Mouse (Mus musculus) urinary bladder, adult 18-20 months (tissue): ENCODE measurements at regions not wholly inside any gene's neighbourhood (a gene's known extent, or its start where the extent isn't known, plus 50 kb on each side); places are given as distances from the start of the nearest gene placed in this dataset.

ENCODE experiments used
- DNase-seq, 2 experiments: peaks; one replicate each; pipeline ENCODE4 v3.0.0; 2022; ENCODE audit warnings: low spot score in 2 of 2, mixed read lengths in 2 of 2

DNA sequence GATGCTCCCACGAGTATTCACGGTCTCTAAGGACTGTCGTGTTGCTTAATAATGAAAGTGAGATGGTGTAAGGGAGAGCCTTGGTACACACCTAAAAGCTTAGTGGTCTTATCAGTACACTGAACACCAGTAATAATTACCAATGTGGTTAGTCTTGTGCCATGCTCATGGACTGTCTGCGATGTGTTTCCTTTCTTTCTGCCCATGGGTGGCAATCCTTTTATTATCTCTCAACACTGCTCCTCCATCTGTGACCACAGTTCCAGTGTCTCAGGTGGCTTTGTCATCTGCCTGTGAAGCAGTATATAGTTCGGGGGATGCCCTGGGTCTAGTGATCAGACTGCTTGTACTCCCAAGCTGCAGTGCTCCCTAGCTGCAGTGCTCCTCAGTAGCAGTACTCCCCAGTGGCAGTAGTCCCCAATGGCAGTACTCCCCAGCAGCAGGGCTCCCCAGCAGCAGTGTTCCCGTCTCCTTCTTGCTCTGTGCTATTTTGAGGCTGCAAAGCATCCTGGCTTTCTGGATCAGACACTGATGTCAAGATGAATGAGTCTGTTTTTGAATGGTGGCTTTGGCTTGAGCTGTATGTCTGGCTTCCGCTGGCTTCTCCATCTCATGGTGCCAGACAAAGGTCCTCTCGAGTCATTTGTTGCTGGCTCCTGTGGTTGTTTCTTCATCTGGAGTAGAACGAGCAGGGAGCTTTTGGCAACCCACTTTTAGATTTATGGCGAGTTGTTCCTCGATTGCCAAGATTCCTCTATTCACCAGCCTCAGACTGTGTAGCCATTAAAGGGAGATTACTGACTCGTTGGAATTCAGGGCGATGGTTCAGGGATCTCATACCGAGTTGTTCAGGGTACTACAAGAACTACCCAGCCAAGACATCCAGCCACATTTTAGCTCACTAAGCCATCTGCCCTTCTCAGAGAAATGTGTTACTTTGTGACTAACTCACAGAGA, 88.4 kb upstream of the Plxnc1 start:
- DNase-seq = no peak

DNA sequence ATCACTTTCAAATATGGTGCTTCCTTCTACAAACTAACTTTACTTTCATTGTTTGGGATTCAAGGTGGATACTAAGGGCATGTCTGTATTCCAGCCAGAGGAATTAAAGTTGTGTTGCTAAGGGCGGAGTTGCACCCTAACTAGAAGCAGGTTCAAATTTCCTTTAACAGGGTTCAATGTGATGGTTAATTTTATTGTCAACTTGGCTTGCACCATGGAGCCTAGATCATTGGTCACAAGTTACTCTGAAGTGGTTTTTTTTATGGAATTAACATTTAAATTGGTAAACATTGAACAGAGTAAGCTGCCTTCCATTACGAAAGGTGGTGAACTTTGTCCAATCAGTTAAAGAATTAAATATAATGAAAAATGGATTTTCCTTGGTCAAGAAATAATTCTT, 86.7 kb upstream of the Plxnc1 start:
- no peak for DNase-seq

DNA sequence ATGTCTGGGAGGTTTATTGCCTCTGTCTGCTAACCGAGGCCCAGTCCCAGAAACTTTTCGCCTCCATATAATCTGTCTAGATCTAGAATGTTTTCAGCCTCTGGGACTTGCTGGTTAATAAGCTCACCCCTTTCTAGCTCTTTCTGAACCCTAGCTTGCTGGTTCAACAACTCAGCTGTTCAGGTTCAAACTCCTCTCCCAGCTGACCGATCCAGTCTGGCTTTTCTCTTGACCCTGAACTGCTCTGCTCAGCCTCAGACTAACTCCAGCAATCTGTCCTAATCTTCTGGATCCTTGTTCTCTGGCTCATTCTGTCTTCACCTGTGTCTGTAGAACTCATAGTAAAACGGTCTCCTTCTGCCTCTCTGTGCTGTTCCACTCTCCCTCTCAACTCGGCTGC, 86.2 kb upstream of the Plxnc1 start:
- DNase-seq = no peak

GRCm38 (mm10) chr10:95029554-95029953, 84.9 kb upstream of the Plxnc1 start:
- DNase-seq = no peak

DNA sequence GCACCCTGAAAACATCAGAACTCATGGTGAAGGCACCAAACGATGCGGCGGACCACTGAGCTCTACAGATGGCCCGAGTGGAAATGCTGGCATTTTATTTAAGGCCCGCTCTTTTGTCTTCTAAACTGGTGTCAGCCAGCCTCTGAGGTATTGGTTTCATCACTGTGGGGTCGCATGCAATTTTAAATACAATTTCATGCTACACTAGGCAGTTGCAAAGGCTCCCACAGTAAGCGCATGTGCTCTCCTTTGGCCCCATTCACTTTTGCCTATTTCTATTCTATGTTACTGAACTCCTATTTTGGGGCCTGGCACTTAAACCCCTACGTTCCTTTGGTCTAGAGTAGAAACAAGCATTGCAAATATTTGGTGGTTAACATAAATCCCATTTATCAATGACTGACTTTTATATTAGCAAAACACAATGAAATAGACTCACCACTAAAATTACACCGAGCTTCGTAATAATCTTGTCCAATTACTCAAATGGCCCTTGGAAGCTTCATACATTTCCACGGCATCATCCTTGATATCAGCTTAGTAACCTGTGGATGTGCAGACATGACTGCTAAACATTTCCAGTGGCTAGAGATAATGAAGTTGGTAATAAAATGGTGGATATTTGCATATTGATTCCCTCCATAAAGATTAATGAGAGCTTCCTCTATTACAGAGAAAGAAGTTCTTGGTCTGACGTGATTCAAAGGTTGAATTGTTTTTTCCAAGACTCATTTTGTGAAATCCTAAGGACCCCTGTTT, 81.1 kb upstream of the Plxnc1 start:
- DNase-seq = no peak

GRCm38 (mm10) chr10:95021209-95021608, 76.6 kb upstream of the Plxnc1 start:
- DNase-seq = no peak

GRCm38 (mm10) chr10:95016896-95017295, 72.3 kb upstream of the Plxnc1 start:
- no peak for DNase-seq

DNA sequence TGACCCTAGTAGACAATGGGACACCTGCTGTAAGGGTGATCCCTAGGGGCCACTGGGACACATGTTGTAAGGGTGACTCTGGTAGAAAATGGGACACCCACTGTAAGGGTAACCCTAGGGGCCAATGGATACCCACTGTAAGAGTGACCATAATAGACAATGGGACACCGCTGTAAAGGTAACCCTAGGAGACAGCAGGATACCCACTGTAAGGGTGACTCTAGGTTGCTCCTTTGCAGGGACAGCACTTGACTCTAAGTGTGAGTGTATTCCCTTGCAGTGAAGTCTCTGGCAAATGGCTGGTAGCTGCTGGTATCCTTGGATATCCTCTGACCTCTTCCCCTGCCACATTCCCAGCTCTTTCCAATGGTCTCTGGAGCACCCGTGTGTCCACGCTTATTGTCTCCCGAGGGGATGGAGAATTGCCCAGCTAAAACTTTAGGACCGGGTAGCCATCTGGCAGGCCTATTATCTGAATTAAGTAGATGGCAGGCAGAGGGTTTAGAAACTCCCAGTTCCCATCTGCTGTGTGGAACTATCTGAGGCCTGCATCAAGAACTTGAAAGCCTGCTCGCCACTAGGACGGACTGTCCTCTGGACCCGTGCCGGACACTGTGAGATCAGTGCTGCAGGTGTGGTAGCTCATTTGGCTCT, 70.8 kb upstream of the Plxnc1 start:
- no peak for DNase-seq

DNA sequence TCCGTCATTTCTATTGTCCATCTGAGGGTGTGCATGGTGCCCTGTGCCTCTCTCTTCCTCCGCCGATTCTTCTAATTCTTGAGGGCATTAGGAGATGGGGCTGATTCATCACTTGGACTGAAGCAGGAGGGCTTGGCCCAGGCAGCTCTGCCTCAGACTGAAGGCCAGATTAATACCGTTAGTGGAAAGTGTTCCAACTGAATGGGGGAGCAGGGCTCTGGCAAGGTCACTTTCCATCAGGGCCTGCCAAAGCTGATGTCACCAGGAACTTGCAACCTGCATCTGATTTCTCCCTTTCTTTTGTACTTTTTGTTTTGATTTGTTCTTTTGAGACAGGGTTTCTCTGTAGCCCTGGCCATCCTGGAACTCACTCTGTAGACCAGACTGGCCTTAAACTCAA, 69.3 kb upstream of the Plxnc1 start:
- DNase-seq = peak in 1 of 2 experiments; percentile 49

DNA sequence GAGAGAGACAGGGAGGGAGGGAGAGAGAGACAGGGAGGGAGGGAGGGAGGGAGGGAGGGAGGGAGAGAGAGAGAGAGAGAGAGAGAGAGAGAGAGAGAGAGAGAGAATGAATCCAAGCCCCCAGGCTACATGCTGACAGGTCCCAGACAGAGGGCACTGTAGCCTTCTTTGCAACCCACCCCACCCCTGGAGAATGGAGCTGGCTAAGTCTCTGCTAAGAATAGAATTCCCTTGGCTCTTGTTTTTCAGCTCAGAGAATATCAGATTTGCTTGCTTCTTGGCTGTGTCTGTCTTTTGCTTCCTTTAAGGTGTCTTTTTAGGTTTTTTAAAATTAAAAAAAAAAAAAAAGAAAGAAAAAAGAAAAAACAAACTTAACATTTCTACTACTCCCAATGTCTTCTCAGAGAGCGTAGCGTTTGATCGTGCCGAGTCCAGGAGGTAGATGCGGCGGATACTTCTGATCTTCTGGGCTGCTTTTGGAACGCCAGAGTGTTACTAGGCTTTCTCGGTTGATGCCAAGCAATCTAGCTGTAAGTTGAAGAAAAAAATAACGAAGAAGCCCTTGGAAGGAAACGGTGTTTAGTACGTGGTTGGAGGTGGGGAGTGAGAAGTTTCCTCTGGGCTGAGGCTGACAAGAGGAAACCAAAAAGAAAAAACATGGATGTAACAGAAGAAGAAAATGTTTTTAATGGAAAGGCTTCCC, 68.7 kb upstream of the Plxnc1 start:
- no peak for DNase-seq

GRCm38 (mm10) chr10:95010333-95010732, 65.7 kb upstream of the Plxnc1 start:
- DNase-seq = no peak

DNA sequence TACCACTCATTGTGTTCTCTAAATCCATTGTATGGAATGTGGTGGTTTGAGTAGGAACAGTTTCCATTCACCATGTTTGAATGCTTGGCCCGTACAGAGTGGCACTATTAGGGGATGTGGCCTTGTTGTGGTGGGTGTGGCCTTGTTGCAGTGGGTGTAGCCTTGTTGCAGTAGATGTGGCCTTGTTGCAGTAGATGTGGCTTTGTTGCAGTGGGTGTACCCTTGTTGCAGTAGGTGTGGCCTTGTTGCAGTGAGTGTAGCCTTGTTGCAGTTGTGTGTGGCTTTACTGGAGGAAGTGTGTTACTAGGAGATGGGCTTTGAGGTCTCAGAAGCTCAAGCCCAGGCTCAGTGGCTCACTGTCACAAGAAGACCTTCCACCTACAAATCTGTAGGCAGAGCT, 64.4 kb upstream of the Plxnc1 start:
- DNase-seq = no peak

DNA sequence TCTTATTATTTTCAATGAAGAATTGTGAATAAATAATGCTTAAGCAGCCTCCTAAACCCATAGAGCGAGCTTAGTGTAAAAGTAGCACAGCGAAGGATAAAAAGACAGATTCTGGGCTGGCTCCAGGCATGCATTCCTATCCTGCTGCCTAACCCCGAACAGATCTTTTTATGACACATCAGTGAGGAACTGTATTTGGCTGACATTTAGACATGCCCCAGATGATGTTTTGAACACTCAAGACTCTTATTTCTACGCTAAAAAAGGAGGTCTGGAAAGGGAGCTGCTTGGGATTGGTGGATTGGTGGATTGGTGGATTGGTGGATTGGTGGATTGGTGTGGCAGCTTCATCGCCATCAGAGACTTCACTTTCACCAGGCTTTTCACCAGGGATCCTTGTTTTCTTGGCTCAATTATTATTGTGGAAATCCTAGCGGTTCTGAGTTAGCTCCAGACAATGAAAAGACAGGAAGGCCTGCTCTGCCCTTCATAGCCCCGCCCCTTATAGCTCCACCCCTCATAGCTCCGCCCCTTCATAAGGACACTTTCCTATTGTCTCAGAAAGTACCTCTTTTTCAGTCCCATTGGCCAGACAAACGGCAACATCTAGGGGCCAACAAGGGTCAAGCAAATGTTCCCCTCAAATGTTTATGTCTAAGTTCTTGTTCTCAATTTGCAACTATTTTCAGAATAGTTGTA, 59.6 kb upstream of the Plxnc1 start:
- no peak for DNase-seq

DNA sequence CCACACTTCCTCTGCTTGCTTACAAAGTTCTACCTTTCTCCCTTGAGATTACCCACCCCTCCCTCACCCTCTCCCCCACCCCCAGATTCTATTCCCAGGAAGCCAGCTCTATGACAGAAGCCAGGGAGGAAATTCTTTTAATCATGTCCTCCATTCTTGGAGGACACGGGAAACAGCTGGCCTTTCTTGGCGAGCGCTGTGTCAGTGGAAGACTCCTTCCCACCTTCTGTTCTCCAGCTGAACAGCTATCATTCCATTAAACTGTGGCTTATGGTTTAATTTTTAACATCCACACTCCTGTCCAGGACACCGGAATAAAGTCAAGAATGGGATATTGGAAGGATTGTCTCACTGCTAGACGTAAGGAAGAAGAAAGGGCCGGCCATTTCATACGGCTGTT, 59.0 kb upstream of the Plxnc1 start:
- DNase-seq = no peak

- DNase-seq = no peak
Observed at GRCm38 (mm10) chr10:95001650-95002049, 57.0 kb upstream of the Plxnc1 start.

GRCm38 (mm10) chr10:94999716-95000115, 55.1 kb upstream of the Plxnc1 start:
- no peak for DNase-seq
